Mouse (Mus musculus) embryo, embryonic 11 days (tissue): ENCODE measurements around the gene Tor2a.

Experiments
- DNase-seq: peaks from one replicate; pipeline ENCODE4 v3.0.0-alpha.2; 2015

Tor2a gene

GRCm38 (mm10) chr2:32768661-32769285 lies 11.7 kb downstream of the Tor2a start:
- no peak for DNase-seq

DNA sequence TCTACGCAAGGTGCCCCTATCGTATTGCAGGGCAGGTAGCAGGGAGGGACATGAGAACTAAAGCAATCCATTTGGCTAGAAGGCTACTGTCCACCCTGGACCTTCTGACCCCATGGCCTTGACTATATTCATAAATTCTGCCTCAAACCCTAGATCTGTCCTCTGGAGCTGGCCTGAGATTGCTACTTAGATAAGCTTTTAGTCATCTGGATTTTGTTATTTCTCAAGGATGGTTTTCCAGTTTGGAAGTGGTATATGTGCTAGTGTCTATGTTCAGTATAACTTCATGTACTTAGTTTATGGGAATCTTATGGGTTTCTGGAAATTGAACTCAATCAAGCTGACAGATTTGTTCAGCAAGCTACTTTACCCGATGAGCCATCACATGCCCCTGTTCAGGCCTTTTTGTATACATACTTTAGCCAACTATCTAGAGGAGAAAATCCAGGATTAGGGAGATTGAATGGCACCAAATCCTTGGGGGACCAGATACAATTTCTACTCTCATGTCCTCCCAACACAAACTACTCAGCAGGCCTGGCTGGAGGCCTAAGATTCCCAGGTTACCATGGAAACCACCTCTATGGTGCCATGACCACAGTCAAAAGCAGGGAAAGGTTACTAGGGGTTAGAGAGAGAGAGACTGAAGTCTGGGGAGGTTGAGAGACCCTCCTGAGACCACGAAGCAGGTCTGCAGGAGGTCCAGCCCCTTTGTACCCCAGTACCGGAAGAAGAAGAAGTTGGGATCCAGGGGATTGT lies 12.5 kb downstream of the Tor2a start:
- no peak for DNase-seq

GRCm38 (mm10) chr2:32771886-32772285 lies 14.9 kb downstream of the Tor2a start:
- no peak for DNase-seq

- no peak for DNase-seq
Measured at GRCm38 (mm10) chr2:32772626-32773279, 15.7 kb downstream of the Tor2a start.

GRCm38 (mm10) chr2:32775359-32776074 lies 18.5 kb downstream of the Tor2a start, which contains the start of the genes Ttc16 and Ptrh1:
Gene Ttc16, minus strand, starts transcription at chr2:32775633.
Gene Ptrh1, plus strand, starts transcription at chr2:32775786.
- DNase-seq: peak; percentile 99

DNA sequence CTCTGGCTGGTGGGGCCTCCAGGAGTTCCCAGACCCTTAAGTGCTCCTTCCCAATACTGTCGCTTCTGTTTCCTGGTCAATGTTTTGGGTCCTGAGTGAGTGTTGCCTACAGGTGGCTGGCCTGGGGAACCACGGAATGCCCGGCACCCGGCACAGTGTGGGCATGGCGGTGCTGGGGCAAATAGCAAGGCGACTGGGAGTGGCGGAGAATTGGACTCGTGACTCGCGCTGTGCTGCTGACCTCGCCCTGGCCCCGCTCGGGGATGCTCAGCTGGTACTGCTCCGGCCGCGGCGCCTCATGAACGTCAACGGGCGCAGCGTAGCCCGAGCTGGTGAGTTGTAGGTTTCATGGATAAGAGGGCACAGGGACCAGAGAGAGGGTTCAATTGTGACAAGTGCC lies 19.2 kb downstream of the Tor2a start:
- DNase-seq: no peak

DNA sequence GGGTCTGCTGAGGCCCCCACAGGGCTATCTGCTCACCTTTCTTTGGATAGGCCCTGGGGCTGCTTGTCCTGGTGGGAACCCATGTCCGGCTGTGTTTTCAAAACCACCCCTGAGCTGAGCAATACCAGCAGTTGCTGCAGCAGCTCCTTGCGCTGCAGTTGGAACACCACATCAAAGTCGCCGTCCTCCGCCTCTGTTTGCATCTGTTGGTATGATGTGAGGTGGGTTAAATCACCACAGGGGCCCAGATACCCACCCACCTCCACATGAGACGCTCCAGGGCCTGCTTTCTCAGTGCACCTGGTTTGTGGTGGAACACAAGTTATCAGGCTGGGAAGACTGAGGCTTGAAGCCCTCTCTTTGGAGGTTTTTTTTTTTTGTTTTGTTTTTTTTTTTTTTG lies 21.0 kb downstream of the Tor2a start:
- no peak for DNase-seq

DNA sequence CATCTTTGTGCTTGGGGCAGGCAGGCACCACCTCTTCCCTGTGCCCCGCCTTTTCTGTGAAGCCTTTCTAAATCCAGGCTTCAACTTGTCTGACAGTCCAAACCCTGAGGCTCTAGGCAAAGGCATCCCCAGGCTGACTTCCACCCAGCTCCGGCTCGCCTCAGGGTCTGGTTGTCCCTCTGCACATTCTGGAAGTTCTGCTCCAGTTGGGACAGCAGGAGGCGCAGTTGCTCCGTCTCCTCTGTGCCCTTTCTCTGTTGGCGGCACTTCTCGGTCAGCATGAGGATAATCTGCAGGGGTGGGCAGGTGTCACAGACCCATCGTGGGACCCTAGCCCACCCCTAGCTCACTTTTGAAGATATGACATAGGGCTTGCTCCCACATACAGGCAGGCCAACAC lies 22.1 kb downstream of the Tor2a start:
- peak; percentile 69 for DNase-seq

- DNase-seq: no peak
Measured at GRCm38 (mm10) chr2:32779714-32780113, 22.7 kb downstream of the Tor2a start.

DNA sequence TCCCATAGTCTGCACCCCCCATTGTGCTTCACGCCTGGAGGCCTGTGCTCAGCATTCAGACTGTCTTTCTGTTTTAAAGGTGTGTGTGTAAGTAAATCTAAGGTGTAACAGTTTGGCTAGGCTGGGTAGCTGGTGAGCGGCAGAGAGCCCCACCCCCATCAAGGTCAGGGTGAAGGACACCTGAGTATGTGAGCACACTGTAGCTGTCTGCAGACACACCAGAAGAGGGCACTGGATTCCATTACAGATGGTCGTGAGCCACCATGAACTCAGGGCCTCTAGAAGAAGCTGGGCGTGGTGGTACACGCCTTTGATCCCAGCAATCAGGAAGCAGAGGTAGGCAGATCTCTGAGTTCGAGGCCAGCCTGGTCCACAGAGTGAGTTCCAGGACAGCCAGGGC lies 24.7 kb downstream of the Tor2a start:
- no peak for DNase-seq

- peak; percentile 11 for DNase-seq
Measured at GRCm38 (mm10) chr2:32784048-32784681, 27.1 kb downstream of the Tor2a start, which contains the start of gene Cfap157. Gene Cfap157, minus strand, starts transcription at chr2:32784428.

- no peak for DNase-seq
Measured at GRCm38 (mm10) chr2:32787176-32787575, 30.1 kb downstream of the Tor2a start.

DNA sequence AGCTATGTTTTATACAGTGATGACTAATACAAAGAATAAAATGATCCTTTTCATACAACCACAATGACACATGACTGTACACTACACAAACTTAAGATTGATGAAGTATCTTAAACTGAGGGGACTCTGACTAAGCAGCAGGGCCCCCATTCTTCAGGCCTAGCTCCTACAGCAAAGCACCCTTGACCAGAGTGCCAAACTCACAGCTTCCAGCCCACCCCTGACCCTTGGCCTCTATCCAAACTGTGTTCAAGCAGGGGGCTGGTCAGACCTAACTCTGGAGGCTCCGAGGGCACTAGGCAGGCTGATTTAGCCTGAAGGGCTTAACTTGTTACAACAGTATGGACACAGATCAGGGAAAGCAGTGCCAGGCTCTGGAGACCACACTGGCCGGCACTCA lies 31.5 kb downstream of the Tor2a start:
- no peak for DNase-seq

- DNase-seq: no peak
Measured at GRCm38 (mm10) chr2:32791297-32791696, 34.3 kb downstream of the Tor2a start.

GRCm38 (mm10) chr2:32795748-32796418 lies 38.8 kb downstream of the Tor2a start:
- no peak for DNase-seq

DNA sequence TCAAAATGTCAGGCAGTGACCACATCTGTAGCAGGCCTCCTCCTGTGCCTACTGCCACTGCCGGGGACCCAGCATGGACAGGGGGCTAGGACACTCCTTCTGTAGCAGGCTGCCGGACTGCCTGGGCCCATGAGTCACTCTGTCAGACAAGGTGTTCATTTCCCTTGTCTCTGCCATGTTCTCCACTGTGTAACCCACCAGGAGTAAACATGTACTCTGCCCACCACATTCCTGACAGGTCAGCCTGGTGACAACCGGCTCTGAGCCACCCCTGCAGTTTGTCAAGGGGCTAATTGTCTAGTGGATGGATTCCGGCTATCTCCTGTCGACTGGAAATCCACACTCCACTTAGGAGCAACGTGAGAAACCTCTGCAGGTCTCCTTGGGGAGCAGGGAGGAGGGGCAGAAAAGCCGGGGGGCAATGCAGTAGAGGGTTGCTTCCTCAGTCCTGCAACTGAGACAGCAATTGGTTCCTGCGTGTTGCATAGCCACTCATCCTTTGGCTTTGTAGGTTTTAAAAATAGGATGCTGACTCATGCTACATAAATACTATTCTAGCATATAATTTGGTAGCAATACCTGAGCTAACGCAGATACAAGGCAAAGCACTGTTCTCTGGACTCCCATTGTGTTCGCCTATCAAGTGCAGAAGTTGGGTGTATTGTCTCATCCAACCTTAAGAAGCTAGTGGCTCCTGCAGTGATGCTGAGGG lies 41.4 kb downstream of the Tor2a start:
- DNase-seq: no peak

- DNase-seq: no peak
Measured at GRCm38 (mm10) chr2:32808816-32809566, 52.0 kb downstream of the Tor2a start.
